Mouse (Mus musculus) activated CD4-positive, CD25-positive, alpha-beta regulatory T cell, adult 4 months (primary cell): ENCODE measurements around the gene Khdc1a. TPM values are rescaled to one million over a fixed set of nuclear protein-coding genes. Genes with fewer than 3 reads are reported as not detected.

Source experiments
- polyA plus RNA-seq, 2 experiments: library from polyadenylated mRNA; unstranded; fragments of 100-300 nt; shearing (Covaris generic); gene quantifications; one replicate each; pipeline ENCODE4 v1.2.1; 2017

The Khdc1a gene
- polyA plus RNA-seq, 2 experiments from 2014 or later, result 0.71 to 2.1 TPM

Other genes with a start within 250 kb of the Khdc1a start
- 1 to 10 TPM; 2.2 to 3.7 TPM for gene Tmem14a, start 131.1 kb upstream of the Khdc1a start, polyA plus RNA-seq
- gene Gsta3, start 109.1 kb upstream of the Khdc1a start, polyA plus RNA-seq, result 1 to 10 TPM; 2.1 to 2.6 TPM
- not detected for gene Khdc1c, start 18.7 kb downstream of the Khdc1a start, polyA plus RNA-seq
- not detected for gene Khdc1b, start 33.9 kb downstream of the Khdc1a start, polyA plus RNA-seq